Mouse (Mus musculus): ENCODE measurements at regions not wholly inside any gene's neighbourhood (a gene's known extent, or its start where the extent isn't known, plus 50 kb on each side); places are given as distances from the start of the nearest gene placed in this dataset.

DNA sequence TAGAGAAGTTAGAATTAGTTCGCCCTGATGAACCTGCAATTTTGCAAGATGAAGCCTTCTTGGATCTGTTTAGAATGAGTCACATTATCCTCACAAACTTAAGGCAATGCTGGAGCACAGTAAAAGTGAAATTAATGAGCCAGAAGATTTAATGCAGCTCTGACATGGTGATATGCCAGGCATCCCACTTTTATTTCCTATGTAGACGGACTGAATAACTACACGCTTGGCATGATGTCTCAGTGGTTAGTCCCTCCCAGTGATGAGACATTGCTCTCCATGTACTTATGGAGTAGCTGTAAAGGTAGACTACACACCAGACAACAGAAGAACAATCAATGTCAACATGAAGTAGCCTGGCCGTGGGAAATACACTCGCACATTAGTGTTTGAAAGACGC is 161.5 kb upstream of the Gm5148 start:
- no peaks in the 10 kb centered on the region for H3K9me3 ChIP-seq (ENCODE audit: control insufficient read depth)
- no peak overlapping the region for H3K27ac ChIP-seq (ENCODE audit: low read depth, low read length)
- no peaks in the 10 kb centered on the region for H3K27me3 ChIP-seq (replicated peaks; ENCODE audit: control insufficient read depth, insufficient read depth, low read length)
- TF ChIP-seq CTCF (IDR thresholded peaks at IDR 0.05; ENCODE audit: low read depth): no peak
- 88% methylated on average over 6 of the region's 6 CpGs for WGBS
- H3K4me1 ChIP-seq (replicated peaks; ENCODE audit: control insufficient read depth, insufficient read depth, low read length): no peaks in the 10 kb centered on the region
- H3K9ac ChIP-seq (ENCODE audit: low read depth, low read length): no peak overlapping the region
- no peak overlapping the region for H3K4me2 ChIP-seq (replicated peaks; ENCODE audit: low read depth)
- ATAC-seq: no peak
- H3K36me3 ChIP-seq (ENCODE audit: control insufficient read depth, insufficient read depth): no peaks in the 10 kb centered on the region
- no peak overlapping the region for H3K4me3 ChIP-seq (ENCODE audit: low read depth, low read length)

DNA sequence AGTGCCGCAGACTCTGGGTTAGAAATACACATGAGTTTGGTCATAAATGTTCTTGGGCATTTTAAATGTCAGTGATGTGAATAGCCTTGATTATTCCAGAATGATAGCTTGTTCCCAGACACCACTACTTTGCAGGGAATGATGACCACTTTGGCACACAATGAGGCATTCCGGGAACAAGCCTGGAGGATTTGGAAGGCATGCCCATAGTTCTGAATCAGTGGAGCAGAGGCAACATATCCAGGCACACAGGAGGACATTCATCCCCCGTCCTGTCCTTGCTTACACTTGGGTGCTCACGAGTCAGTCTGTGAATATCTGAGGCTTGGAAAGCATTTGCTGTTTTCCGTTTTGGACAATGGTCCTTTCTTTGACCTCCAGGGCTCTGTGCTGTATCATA is 158.1 kb upstream of the Gm5148 start:
- 72% methylated on average over 5 of the region's 5 CpGs for WGBS
- H3K36me3 ChIP-seq (ENCODE audit: control insufficient read depth, insufficient read depth): no peaks in the 10 kb centered on the region
- H3K4me2 ChIP-seq (replicated peaks; ENCODE audit: low read depth): no peak overlapping the region
- H3K27ac ChIP-seq (ENCODE audit: low read depth, low read length): no peak overlapping the region
- H3K4me3 ChIP-seq (ENCODE audit: low read depth, low read length): no peak overlapping the region
- H3K9me3 ChIP-seq (ENCODE audit: control insufficient read depth): no peaks in the 10 kb centered on the region
- ATAC-seq: no peak
- no peak overlapping the region for H3K9ac ChIP-seq (ENCODE audit: low read depth, low read length)
- no peaks in the 10 kb centered on the region for H3K4me1 ChIP-seq (replicated peaks; ENCODE audit: control insufficient read depth, insufficient read depth, low read length)
- no peaks in the 10 kb centered on the region for H3K27me3 ChIP-seq (replicated peaks; ENCODE audit: control insufficient read depth, insufficient read depth, low read length)
- TF ChIP-seq CTCF (IDR thresholded peaks at IDR 0.05; ENCODE audit: low read depth): no peak

DNA sequence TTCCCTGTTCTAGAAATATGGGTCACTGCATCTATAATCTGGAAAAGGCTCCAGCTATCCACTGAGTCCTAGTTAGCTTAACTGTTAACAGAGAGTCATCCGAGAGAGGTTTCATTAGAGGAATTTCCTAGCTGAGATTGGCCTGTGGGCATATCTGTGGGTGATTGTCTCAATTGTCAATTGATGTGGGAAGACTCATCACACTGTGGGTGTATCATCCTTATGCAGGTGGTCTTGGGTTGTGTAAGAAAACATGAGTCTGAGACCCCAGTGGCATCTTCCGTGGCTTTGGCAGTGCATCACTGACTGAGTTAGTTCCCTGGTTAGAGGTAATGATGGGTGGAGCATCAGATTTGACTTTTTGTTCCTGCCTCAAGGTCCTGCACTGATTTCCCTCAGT is 156.7 kb upstream of the Gm5148 start:
- no peak for ATAC-seq
- WGBS: 83% methylated on average over 2 of the region's 2 CpGs
- H3K9ac ChIP-seq (ENCODE audit: low read depth, low read length): no peak overlapping the region

DNA sequence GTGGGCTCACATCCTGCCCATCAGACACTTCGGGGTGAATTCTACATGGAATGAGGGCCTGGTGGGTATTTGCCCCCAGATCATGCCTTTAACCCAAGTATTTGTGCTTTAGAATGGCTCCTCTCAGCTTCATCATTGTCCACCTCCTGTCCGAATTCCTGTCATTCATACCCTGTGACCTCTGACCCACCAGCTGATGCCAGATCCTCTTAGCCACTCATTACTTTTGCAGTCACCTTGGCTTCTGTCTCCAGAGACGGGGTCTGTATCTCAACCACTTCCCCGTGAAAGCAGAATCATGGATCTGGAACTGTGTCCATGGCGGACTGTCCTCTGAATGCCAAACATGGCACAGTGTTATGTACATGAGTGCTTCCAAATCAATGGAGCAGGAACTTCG is 154.8 kb upstream of the Gm5148 start:
- 80% methylated on average over 6 of the region's 6 CpGs for WGBS

More for the DNA sequence above, 156.7 kb upstream of the Gm5148 start:
- H3K4me1 ChIP-seq (replicated peaks; ENCODE audit: control insufficient read depth, insufficient read depth, low read length): 0 out of 2 replicates have a peak, but pooled peaks cover 1% of the 10 kb centered on the region
- TF ChIP-seq CTCF (IDR thresholded peaks at IDR 0.05; ENCODE audit: low read depth): no peak
- H3K9me3 ChIP-seq (ENCODE audit: control insufficient read depth): no peaks in the 10 kb centered on the region
- H3K36me3 ChIP-seq (ENCODE audit: control insufficient read depth, insufficient read depth): no peaks in the 10 kb centered on the region
- H3K27me3 ChIP-seq (replicated peaks; ENCODE audit: control insufficient read depth, insufficient read depth, low read length): no peaks in the 10 kb centered on the region
- H3K4me2 ChIP-seq (replicated peaks; ENCODE audit: low read depth): no peak overlapping the region
- H3K4me3 ChIP-seq (ENCODE audit: low read depth, low read length): no peak overlapping the region
- no peak overlapping the region for H3K27ac ChIP-seq (ENCODE audit: low read depth, low read length)

DNA sequence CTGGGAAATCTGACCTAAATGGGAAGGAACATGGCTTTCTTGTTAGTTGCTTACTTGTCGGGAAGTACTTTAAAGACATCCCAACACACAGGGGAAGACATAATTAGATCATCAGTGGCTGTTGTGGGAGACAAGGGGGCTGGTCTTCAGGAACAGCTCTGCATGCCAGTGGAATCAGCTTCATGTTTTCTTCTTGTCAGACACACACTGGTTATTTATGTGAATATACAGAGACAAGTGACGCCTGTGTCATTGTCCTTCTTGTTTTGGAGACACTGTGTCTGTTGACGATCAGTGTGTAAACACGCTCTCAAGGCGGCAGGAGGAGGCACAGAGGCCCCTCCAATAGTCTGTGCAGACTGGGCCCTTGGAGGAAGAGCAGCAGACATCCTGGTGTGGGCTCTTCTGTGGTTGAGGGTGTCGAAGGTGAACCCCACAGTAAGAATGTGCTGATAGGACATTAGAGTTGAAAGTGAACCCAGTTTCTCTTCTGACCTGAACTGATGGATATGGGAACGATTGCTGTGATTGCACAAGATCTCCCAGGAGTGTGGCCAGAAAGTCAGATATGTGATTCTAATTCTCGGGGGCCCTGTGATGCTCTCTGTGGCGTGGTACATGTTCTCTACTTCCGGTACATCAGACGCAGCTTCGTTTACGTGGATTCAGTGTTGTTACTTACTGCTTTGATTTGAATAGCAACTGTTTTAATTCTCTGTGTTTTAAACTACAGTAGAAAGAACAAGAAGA is 151.9 kb upstream of the Gm5148 start:
- WGBS: 68% methylated on average over 13 of the region's 13 CpGs
- Histone ChIP-seq H3K9me3 (ENCODE audit: control insufficient read depth) (no peaks in the 10 kb centered on the region), H3K4me2 (replicated peaks; ENCODE audit: low read depth) (no peak overlapping the region), H3K27me3 (replicated peaks; ENCODE audit: control insufficient read depth, insufficient read depth, low read length) (no peaks in the 10 kb centered on the region), H3K9ac (ENCODE audit: low read depth, low read length) (no peak overlapping the region), H3K4me1 (replicated peaks; ENCODE audit: control insufficient read depth, insufficient read depth, low read length) (0 out of 2 replicates have a peak, but pooled peaks cover 6% of the 10 kb centered on the region), H3K4me3 (ENCODE audit: low read depth, low read length) (no peak overlapping the region), H3K36me3 (ENCODE audit: control insufficient read depth, insufficient read depth) (no peaks in the 10 kb centered on the region), H3K27ac (ENCODE audit: low read depth, low read length) (peak overlapping the region; percentile 67; the same call in 1 of the 2 replicates)
- no peak for ATAC-seq
- TF ChIP-seq CTCF (IDR thresholded peaks at IDR 0.05; ENCODE audit: low read depth): no peak

More for the DNA sequence above, 154.8 kb upstream of the Gm5148 start:
- H3K4me1 ChIP-seq (replicated peaks; ENCODE audit: control insufficient read depth, insufficient read depth, low read length): 0 out of 2 replicates have a peak, but pooled peaks cover 6% of the 10 kb centered on the region
- no peak overlapping the region for H3K4me2 ChIP-seq (replicated peaks; ENCODE audit: low read depth)
- H3K36me3 ChIP-seq (ENCODE audit: control insufficient read depth, insufficient read depth): no peaks in the 10 kb centered on the region
- no peak overlapping the region for H3K4me3 ChIP-seq (ENCODE audit: low read depth, low read length)
- ATAC-seq: no peak
- H3K27ac ChIP-seq (ENCODE audit: low read depth, low read length): no peak overlapping the region
- H3K9me3 ChIP-seq (ENCODE audit: control insufficient read depth): no peaks in the 10 kb centered on the region
- TF ChIP-seq CTCF (IDR thresholded peaks at IDR 0.05; ENCODE audit: low read depth): no peak
- H3K9ac ChIP-seq (ENCODE audit: low read depth, low read length): no peak overlapping the region
- H3K27me3 ChIP-seq (replicated peaks; ENCODE audit: control insufficient read depth, insufficient read depth, low read length): no peaks in the 10 kb centered on the region

DNA sequence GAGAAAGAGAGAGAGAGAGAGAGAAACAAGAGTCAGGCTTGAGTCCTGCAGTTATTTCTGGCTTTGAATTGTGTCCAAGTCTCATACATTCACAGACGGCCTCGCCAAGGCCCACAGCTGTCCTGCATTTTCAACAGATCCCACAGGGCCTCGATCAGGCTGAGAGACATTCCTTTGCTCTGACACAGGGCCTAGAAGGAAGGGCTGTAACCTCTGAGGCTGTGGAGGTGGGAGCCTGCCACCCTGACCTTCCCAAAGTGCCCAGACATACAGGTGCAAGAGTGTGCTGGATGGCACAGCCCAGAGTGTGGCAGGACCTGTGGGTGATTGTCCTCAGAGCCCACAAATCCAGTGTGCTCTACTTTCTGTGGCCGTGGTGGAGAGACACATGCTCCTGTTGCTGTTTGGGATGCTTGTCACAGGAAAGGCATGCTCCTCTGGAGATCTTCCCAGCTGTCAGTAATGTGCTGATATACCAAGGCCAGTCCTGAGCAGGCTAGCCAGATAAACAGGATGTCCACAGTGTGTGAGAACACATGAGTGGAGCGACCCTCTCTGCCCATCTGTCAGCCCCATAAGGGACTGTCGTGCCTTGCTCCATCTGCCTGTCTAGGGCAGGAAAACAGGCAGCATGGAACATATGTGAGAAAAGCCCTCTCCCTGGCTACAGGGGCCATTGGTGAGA is 151.2 kb upstream of the Gm5148 start:
- 0 out of 2 replicates have a peak, but pooled peaks cover 6% of the 10 kb centered on the region for H3K4me1 ChIP-seq (replicated peaks; ENCODE audit: control insufficient read depth, insufficient read depth, low read length)
- 38% methylated on average over 6 of the region's 6 CpGs for WGBS
- H3K4me2 ChIP-seq (replicated peaks; ENCODE audit: low read depth): no peak overlapping the region
- H3K36me3 ChIP-seq (ENCODE audit: control insufficient read depth, insufficient read depth): no peaks in the 10 kb centered on the region
- H3K4me3 ChIP-seq (ENCODE audit: low read depth, low read length): no peak overlapping the region
- peak; percentile 64 for ATAC-seq
- no peak overlapping the region for H3K9ac ChIP-seq (ENCODE audit: low read depth, low read length)
- no peak for TF ChIP-seq CTCF (IDR thresholded peaks at IDR 0.05; ENCODE audit: low read depth)
- no peaks in the 10 kb centered on the region for H3K9me3 ChIP-seq (ENCODE audit: control insufficient read depth)
- peak overlapping the region; percentile 67 for H3K27ac ChIP-seq (ENCODE audit: low read depth, low read length)
- no peaks in the 10 kb centered on the region for H3K27me3 ChIP-seq (replicated peaks; ENCODE audit: control insufficient read depth, insufficient read depth, low read length)
